Mouse (Mus musculus): ENCODE measurements at regions not wholly inside any gene's neighbourhood (a gene's known extent, or its start where the extent isn't known, plus 50 kb on each side); places are given as distances from the start of the nearest gene placed in this dataset.
"Not testable (repeated sequence)": the region's sequence is repeated elsewhere in the genome, so short reads cannot be mapped to it uniquely, and the experiment has no call there.

- no peak for DNase-seq (ENCODE audit: low spot score in 2 of 2)
Measured at GRCm38 (mm10) chr14:86322365-86322764, 818.7 kb downstream of the Diaph3 start.

- DNase-seq (ENCODE audit: low spot score in 2 of 2), result no peak
Measured at GRCm38 (mm10) chr14:86315974-86316373, 825.1 kb downstream of the Diaph3 start.

GRCm38 (mm10) chr14:86308949-86309543 lies 832.0 kb downstream of the Diaph3 start:
- DNase-seq (ENCODE audit: low spot score in 2 of 2), result no peak

- peak in 1 of 2 experiments; percentile 48 for DNase-seq (ENCODE audit: low spot score in 2 of 2)
Measured at GRCm38 (mm10) chr14:86307806-86308205, 833.2 kb downstream of the Diaph3 start.

GRCm38 (mm10) chr14:86301666-86302065 lies 839.4 kb downstream of the Diaph3 start:
- no peak for DNase-seq (ENCODE audit: low spot score in 2 of 2)

- DNase-seq (ENCODE audit: low spot score in 2 of 2), result no peak
Measured at GRCm38 (mm10) chr14:86300811-86301210, 840.2 kb downstream of the Diaph3 start.

GRCm38 (mm10) chr14:86297991-86298390 lies 843.0 kb downstream of the Diaph3 start:
- no peak for DNase-seq (ENCODE audit: low spot score in 2 of 2)

GRCm38 (mm10) chr14:86294606-86295005 lies 846.4 kb downstream of the Diaph3 start:
- not testable (repeated sequence) for DNase-seq (ENCODE audit: low spot score in 2 of 2)

GRCm38 (mm10) chr14:86293804-86294203 lies 847.2 kb downstream of the Diaph3 start:
- DNase-seq (ENCODE audit: low spot score in 2 of 2), result no peak

GRCm38 (mm10) chr14:86293371-86293770 lies 847.7 kb downstream of the Diaph3 start:
- DNase-seq (ENCODE audit: low spot score in 2 of 2), result no peak

GRCm38 (mm10) chr14:86290556-86290955 lies 850.5 kb downstream of the Diaph3 start:
- no peak for DNase-seq (ENCODE audit: low spot score in 2 of 2)

GRCm38 (mm10) chr14:86261640-86262230 lies 879.3 kb downstream of the Diaph3 start:
- DNase-seq (ENCODE audit: low spot score in 2 of 2), result no peak

- no peak for DNase-seq (ENCODE audit: low spot score in 2 of 2)
Measured at GRCm38 (mm10) chr14:86254196-86254595, 886.8 kb downstream of the Diaph3 start.

- DNase-seq (ENCODE audit: low spot score in 2 of 2), result no peak
Measured at GRCm38 (mm10) chr14:86251617-86252016, 889.4 kb downstream of the Diaph3 start.

- DNase-seq (ENCODE audit: low spot score in 2 of 2), result peak; percentile 16 to 20
Measured at GRCm38 (mm10) chr14:86247686-86248085, 893.3 kb downstream of the Diaph3 start.

GRCm38 (mm10) chr14:86246770-86247169 lies 894.3 kb downstream of the Diaph3 start:
- DNase-seq (ENCODE audit: low spot score in 2 of 2), result no peak

GRCm38 (mm10) chr14:86243662-86244061 lies 897.4 kb downstream of the Diaph3 start:
- DNase-seq (ENCODE audit: low spot score in 2 of 2), result no peak

- no peak for DNase-seq (ENCODE audit: low spot score in 2 of 2)
Measured at GRCm38 (mm10) chr14:86242836-86243235, 898.2 kb downstream of the Diaph3 start.

GRCm38 (mm10) chr14:86239090-86239489 lies 901.9 kb downstream of the Diaph3 start:
- no peak for DNase-seq (ENCODE audit: low spot score in 2 of 2)

- DNase-seq (ENCODE audit: low spot score in 2 of 2), result no peak
Measured at GRCm38 (mm10) chr14:86233305-86233704, 907.7 kb downstream of the Diaph3 start.

GRCm38 (mm10) chr14:86230609-86231008 lies 910.4 kb downstream of the Diaph3 start:
- no peak for DNase-seq (ENCODE audit: low spot score in 2 of 2)

- DNase-seq (ENCODE audit: low spot score in 2 of 2), result no peak
Measured at GRCm38 (mm10) chr14:86229755-86230154, 911.3 kb downstream of the Diaph3 start.

- DNase-seq (ENCODE audit: low spot score in 2 of 2), result no peak
Measured at GRCm38 (mm10) chr14:86215711-86216110, 925.3 kb downstream of the Diaph3 start.

- no peak for DNase-seq (ENCODE audit: low spot score in 2 of 2)
Measured at GRCm38 (mm10) chr14:86211654-86212053, 929.4 kb downstream of the Diaph3 start.

All from frontal cortex, postnatal 10 days (tissue).